Mouse (Mus musculus): ENCODE measurements around the gene Vkorc1.

DNA sequence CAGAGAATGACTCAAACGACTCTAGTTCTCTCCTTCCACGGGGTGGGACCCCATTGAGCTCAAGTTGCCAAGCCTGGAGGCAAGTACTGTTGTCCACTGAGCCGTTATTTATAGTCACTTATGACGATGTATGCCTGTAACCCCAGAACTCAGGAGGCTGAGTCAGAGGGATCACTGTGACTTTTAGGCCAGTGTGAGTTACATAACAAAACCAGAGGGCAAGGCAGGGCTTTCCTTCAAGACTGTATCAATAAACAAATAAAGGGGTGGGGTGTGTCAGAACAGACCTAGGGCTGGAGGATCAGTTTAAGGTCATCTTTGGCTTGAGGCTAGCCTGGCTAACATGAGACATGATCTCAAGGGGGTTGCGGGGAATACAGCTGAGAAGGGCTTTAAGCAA, 44.5 kb downstream of the Vkorc1 start:
- TF ChIP-seq POLR2A (IDR thresholded peaks at IDR 0.05; ENCODE audit: borderline replicate concordance, low read depth, low read length) (no peak), CTCF (IDR thresholded peaks at IDR 0.05; ENCODE audit: low read depth, low read length) (no peak)

All from bone marrow macrophage, adult 2 months (primary cell).